9 mouse cellular contexts compared by ENCODE assay signal in genomic region chr1:127625577-127626362, GRCm38 (mm10). TPM values are rescaled to one million over a fixed set of nuclear protein-coding genes. Genes with fewer than 3 reads are reported as not detected.
DNase-seq lines count a peak whose midpoint lies in the region; ATAC-seq and TF ChIP-seq lines count a peak whose summit lies in the region.
"Had no signal": no experiment of that assay in that cellular context is flagged by ENCODE, and none has a peak within 500 bp of the region (broad histone marks: within the 10 kb centered on the region; RNA-seq: fewer than 3 reads in every experiment).

No protein-coding gene starts in this region.

- H3K27ac ChIP-seq in left cerebral cortex, adult 2 months: no peak overlapping the region
- H3K27ac ChIP-seq: embryonic facial prominence, embryonic 13.5 days had no signal

- no peak overlapping the region for H3K4me3 ChIP-seq in left cerebral cortex, adult 2 months
- H3K4me3 ChIP-seq: embryonic facial prominence, embryonic 13.5 days; myocyte had no signal

- peak; percentile 93 for ATAC-seq in granulocyte monocyte progenitor cell, adult 5-6 weeks (replicated peaks; ENCODE audit: poor library complexity, severe bottlenecking)

- no peak for TF ChIP-seq CTCF in left cerebral cortex, adult 2 months (IDR thresholded peaks at IDR 0.05)

- intact Hi-C loops in left cerebral cortex, adult 2 months (cut with DNase I): no loop called here

- DNase-seq in 3134 (ENCODE audit: extremely low read depth, insufficient read length, low spot score): peak; percentile 42
- DNase-seq in CD4-positive, CD25-positive, alpha-beta regulatory T cell, adult 2 months (ENCODE audit: low read depth, low spot score): peak; percentile 46
- DNase-seq in lung, postnatal 10 days: peak; percentile 49
- DNase-seq in thymus, postnatal 0 days (ENCODE audit: low spot score): peak; percentile 77
- no peak for DNase-seq in gastrocnemius, postnatal 4 days (ENCODE audit: low spot score in 2 of 2)
- no peak for DNase-seq in left cerebral cortex, adult 2 months (ENCODE audit: extremely low spot score in 1 of 2, low spot score in 2 of 2)

RNA-seq across cellular contexts. Expression of gene Tmem163, which starts 53.6 kb away (rescaled TPM):
- total RNA-seq in granulocyte monocyte progenitor cell, adult 5-6 weeks (2014; fragmentation: Nextera tagmentation): not detected in 2 replicates
- total RNA-seq in granulocyte monocyte progenitor cell, adult 5-6 weeks (2017): not detected in 2 replicates
- polyA plus RNA-seq in thymus, postnatal 0 days (2015; fragmentation: Nextera tagmentation; extraction: Ambion mirVana): 0.81 and 0.96 TPM in 2 replicates
- total RNA-seq in gastrocnemius, postnatal 4 days (2021): not detected
- 10 to 100 TPM; 18.0 to 20.0 TPM for total RNA-seq in left cerebral cortex, adult 2 months (2021)
- polyA plus RNA-seq: myocyte had no signal

Comparison
In these comparisons a context has a peak if more than half of its experiments do, and no peak if none do; other contexts are left out.
1. DNase-seq: peak in 3134 (single experiment), CD4-positive, CD25-positive, alpha-beta regulatory T cell, adult 2 months (single experiment), lung, postnatal 10 days (single experiment) and thymus, postnatal 0 days (single experiment); none in gastrocnemius, postnatal 4 days (0 of 2) and left cerebral cortex, adult 2 months (0 of 2).
2. RNA of gene Tmem163, which starts 53.6 kb away (total RNA-seq): 18.0 to 20.0 TPM in left cerebral cortex, adult 2 months; not detected in gastrocnemius, postnatal 4 days and not detected in granulocyte monocyte progenitor cell, adult 5-6 weeks; every median in the first group is over 10 times any median in the second.